Comparison of ENCODE assay signal across 9 mouse cellular contexts in the genomic region with DNA sequence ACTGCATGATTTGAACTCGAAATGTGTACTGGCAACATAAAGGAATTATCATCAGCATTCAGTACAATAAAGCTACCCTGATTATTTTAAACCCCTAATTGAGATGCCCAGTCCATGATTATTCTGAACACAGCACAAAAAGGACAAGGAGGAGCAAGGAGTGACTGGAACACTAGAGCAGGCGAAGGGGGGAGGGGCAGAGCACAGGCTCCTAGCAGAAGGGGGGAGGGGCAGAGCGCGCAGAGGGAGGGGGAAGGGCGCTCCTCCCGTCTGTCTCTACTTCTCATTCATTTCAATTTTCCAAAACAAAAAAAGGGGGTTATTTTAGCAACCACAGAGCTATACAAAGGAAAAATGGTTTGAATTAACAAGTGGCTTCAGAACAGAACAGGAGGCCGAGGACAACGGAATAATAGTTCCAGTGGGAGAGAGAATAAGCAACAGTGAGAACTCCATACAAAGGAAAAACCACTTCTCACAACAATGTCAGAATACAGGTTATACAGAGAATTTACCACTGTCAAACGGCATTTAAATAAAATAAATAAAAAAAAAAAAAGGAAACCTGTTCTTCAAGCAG.
A peak's percentile ranks its signal among the peaks of the same experiment; 100 is the strongest.
DNase-seq lines count a peak whose midpoint lies in the region; ATAC-seq and TF ChIP-seq lines count a peak whose summit lies in the region.
"Had no signal": no experiment of that assay in that cellular context is flagged by ENCODE, and none has a peak within 500 bp of the region (broad histone marks: within the 10 kb centered on the region; RNA-seq: fewer than 3 reads in every experiment).

No protein-coding gene starts in this region.

- no peak overlapping the region for H3K27ac ChIP-seq in ES-Bruce4 (ENCODE audit: insufficient read depth, low read length)
- H3K27ac ChIP-seq in forebrain, embryonic 13.5 days = peak overlapping the region; percentile 64
- peak overlapping the region; percentile 39 for H3K27ac ChIP-seq in midbrain, embryonic 10.5 days (replicated peaks)

- peak; percentile 85 for ATAC-seq in forebrain, embryonic 13.5 days

- no peak overlapping the region for H3K4me3 ChIP-seq in ES-Bruce4 (ENCODE audit: low read depth, low read length)
- H3K4me3 ChIP-seq in forebrain, embryonic 13.5 days = no peak overlapping the region
- H3K4me3 ChIP-seq in midbrain, embryonic 10.5 days = 0 out of 2 replicates have a peak overlapping the region, but pooled peaks have one; percentile 11

- H3K36me3 ChIP-seq in ES-Bruce4 (ENCODE audit: control insufficient read depth, insufficient read depth, low read length, poor library complexity, severe bottlenecking) = no peaks in the 10 kb centered on the region
- 0 out of 2 replicates have a peak, but pooled peaks cover 4% of the 10 kb centered on the region for H3K36me3 ChIP-seq in forebrain, embryonic 13.5 days (ENCODE audit: poor library complexity, severe bottlenecking)
- no peaks in the 10 kb centered on the region for H3K36me3 ChIP-seq in midbrain, embryonic 10.5 days

- no peak for TF ChIP-seq CTCF in ES-Bruce4 (IDR thresholded peaks at IDR 0.05; ENCODE audit: low read depth, low read length)

- TF ChIP-seq EP300 in ES-Bruce4 (IDR thresholded peaks at IDR 0.05; ENCODE audit: insufficient read depth, low read depth, low read length) = peak; percentile 54; the same call in 1 of the 2 replicates

- TF ChIP-seq POLR2A in ES-Bruce4 (IDR thresholded peaks at IDR 0.05; ENCODE audit: insufficient read depth, low read length) = no peak

- H3K27me3 ChIP-seq in ES-Bruce4 (ENCODE audit: control insufficient read depth, insufficient read depth, low read length, poor library complexity, severe bottlenecking) = no peaks in the 10 kb centered on the region
- no peaks in the 10 kb centered on the region for H3K27me3 ChIP-seq in forebrain, embryonic 13.5 days
- no peaks in the 10 kb centered on the region for H3K27me3 ChIP-seq in midbrain, embryonic 10.5 days (ENCODE audit: low read depth, poor library complexity, severe bottlenecking)

- no peaks in the 10 kb centered on the region for H3K9me3 ChIP-seq in ES-Bruce4 (replicated peaks; ENCODE audit: control insufficient read depth, insufficient read depth, low read length, poor library complexity, severe bottlenecking)
- H3K9me3 ChIP-seq in forebrain, embryonic 13.5 days (replicated peaks) = no peaks in the 10 kb centered on the region
- no peaks in the 10 kb centered on the region for H3K9me3 ChIP-seq in midbrain, embryonic 10.5 days (replicated peaks)

- intact Hi-C loops in heart, postnatal 36 days (cut with DNase I) = no loop called here

- peak; percentile 6 for DNase-seq in adrenal gland, postnatal 25 days
- no peak for DNase-seq in adrenal gland, adult 2 months
- peak; percentile 64 for DNase-seq in midbrain, embryonic 10.5 days (ENCODE audit: low spot score)
- DNase-seq in ovary, postnatal 14 days (ENCODE audit: low spot score) = no peak
- no peak for DNase-seq in gastrocnemius, postnatal 4 days (ENCODE audit: low spot score in 2 of 2)
- no peak for DNase-seq in heart, postnatal 36 days
- DNase-seq: lung, postnatal 4 days had no signal

- peaks cover 2% of the 10 kb centered on the region for H3K4me1 ChIP-seq in ES-Bruce4 (ENCODE audit: control insufficient read depth, insufficient read depth, low read length)
- peaks cover 10% of the 10 kb centered on the region for H3K4me1 ChIP-seq in forebrain, embryonic 13.5 days
- H3K4me1 ChIP-seq in midbrain, embryonic 10.5 days = peaks cover 12% of the 10 kb centered on the region

- 8% methylated on average over 9 of the region's 9 CpGs for WGBS in forebrain, embryonic 13.5 days
- 20% methylated on average over 9 of the region's 9 CpGs for WGBS in midbrain, embryonic 10.5 days

- H3K9ac ChIP-seq in ES-Bruce4 (ENCODE audit: low read depth, poor library complexity, severe bottlenecking) = no peak overlapping the region
- H3K9ac ChIP-seq in forebrain, embryonic 13.5 days = no peak overlapping the region

- H3K4me2 ChIP-seq in forebrain, embryonic 13.5 days = peak overlapping the region; percentile 34

Comparison
In these comparisons a context has a peak if more than half of its experiments do, and no peak if none do; other contexts are left out.
1. DNase-seq: peak in adrenal gland, postnatal 25 days (single experiment) and midbrain, embryonic 10.5 days (single experiment); none in adrenal gland, adult 2 months (single experiment), ovary, postnatal 14 days (single experiment), gastrocnemius, postnatal 4 days (0 of 2) and heart, postnatal 36 days (0 of 2).